Mouse (Mus musculus) MN1 (cell line): ENCODE measurements around the gene 2700049A03Rik.
A peak's percentile ranks its signal among the peaks of the same experiment; 100 is the strongest.
"Not testable (repeated sequence)": the region's sequence is repeated elsewhere in the genome, so short reads cannot be mapped to it uniquely, and the experiment has no call there.

Experiments used
- DNase-seq: peaks from one replicate; pipeline ENCODE4 v3.0.0-alpha.2; 2016; ENCODE audit warnings: low spot score

The 2700049A03Rik gene

GRCm38 (mm10) chr12:71136130-71136973 is at the start of gene 2700049A03Rik, which contains the start of gene Timm9:
Gene 2700049A03Rik (plus strand): TSS chr12:71136848.
Gene Timm9 (minus strand): TSS chr12:71136684.
- DNase-seq: peak; percentile 90

DNA sequence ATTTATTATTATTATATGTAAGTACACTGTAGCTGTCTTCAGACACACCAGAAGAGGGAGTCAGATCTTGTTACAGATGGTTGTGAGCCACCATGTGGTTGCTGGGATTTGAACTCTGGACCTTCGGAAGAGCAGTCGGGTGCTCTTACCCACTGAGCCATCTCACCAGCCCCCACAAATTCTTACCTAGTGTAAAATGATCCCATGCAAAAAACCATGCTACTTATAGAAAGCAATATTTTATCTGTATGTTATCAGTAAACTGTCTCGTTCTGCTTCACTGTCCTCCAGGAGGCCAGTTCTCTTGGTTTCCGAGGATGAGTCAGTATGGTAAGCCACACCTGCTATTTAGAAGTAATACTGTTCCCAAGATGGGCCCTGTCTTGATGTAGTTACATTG is 32.4 kb upstream of the 2700049A03Rik start:
- not testable (repeated sequence) for DNase-seq

DNA sequence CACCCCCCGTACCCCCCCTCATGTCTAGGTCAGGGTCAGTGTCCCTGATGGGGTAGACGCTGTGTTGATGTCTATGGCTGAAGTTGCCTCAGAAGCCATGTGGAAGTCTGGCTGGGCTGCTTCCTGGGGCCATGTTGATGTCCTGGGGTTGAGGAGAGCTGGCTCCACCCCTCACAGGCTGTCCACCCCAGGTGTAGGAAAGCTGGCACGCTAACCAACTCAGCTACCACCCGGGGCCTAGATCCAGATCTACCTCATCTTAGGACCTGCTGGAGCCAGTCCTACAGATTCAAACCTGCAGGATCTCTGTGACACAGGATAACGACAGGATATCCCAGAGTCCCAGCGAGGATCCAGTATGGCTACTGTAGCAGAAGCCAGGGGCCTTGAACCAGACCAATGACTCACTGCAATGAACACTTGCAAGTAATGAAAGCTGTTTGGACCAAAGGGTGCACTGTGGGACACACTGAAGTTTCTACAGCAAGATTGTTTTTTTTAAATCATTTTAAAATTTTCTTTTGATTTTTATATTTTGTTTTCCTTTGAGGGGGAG is 29.4 kb upstream of the 2700049A03Rik start:
- no peak for DNase-seq

DNA sequence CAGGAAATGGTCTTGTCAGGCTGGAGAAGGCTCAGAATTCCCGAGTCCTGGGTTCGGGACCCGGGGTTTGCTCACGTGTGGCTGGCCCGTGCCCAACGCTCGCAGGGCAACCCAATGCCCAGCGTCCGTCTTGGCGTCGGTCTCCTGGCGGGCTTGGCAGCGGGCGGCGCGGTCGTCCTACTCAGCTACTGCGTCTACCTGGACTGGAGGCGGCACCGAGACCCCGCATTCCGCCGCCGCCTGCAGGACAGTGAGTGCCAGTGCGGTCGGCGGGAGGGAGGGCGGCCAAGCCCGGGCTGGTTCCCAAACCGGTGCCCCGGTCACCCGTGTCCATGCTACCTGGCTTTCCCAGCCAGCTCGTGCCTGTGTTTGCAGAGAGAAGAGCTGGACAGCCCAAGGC is 25.3 kb upstream of the 2700049A03Rik start, which contains the start of gene Tomm20l:
Tomm20l (plus strand) TSS at position 98 of the 400 bp plus-strand sequence.
- DNase-seq: no peak

- no peak for DNase-seq
Observed at GRCm38 (mm10) chr12:71113074-71113473, 23.6 kb upstream of the 2700049A03Rik start.

DNA sequence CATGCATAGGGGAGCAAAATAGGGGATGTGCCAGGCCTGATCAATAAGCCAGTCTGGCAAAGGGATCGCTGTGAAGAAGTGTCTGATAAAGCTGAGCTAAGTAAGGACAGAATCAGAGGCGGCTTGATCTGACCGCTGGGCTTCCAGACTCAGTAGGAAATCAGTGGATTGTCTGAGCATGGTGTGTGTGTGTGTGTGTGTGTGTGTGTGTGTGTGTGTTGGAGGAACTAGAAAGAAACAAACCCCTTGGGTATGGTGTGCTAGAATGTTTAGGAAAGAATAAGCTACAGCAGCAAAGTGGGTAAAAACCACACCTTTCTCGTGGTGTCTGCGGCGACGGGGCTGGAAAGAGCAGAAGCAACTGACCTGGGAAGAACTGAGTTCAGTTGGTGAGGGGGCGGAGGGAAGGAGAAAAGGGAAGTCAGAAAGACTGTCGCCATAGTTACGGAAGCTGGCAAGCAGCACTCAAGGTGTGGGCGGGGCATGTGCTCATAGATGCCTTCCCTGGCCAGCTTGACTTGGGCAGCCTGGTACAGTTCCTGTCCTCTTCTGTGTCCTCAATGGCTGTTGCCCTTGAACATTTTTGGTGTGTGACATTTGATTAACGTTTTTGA is 22.9 kb upstream of the 2700049A03Rik start:
- peak; percentile 88 for DNase-seq

GRCm38 (mm10) chr12:71116411-71116810 is 20.2 kb upstream of the 2700049A03Rik start:
- DNase-seq: peak; percentile 20

DNA sequence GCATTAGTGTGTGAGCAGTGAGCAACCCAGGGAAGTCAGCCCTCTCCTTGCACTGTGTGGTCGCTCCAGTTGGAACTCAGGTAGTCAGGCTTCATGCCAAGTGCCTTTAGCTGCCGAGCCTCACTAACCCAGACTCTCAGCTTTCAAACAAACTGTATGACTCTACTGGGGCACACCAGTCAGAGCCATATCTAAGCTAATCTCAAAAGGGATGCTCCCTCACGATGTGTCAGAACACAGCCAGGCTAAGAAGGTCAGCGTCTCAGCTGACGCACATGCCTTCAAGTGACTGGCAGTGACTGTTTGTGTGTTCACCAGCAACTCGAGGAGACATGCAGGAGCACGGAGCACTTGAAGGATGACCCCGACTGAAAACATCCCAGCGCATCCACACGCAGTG is 13.9 kb upstream of the 2700049A03Rik start:
- no peak for DNase-seq

- no peak for DNase-seq
Observed at GRCm38 (mm10) chr12:71123286-71123685, 13.4 kb upstream of the 2700049A03Rik start.

GRCm38 (mm10) chr12:71135581-71135980 is 1.1 kb upstream of the 2700049A03Rik start:
- DNase-seq: peak; percentile 24

GRCm38 (mm10) chr12:71136974-71137491 is 385 bp downstream of the 2700049A03Rik start:
- peak; percentile 96 for DNase-seq

DNA sequence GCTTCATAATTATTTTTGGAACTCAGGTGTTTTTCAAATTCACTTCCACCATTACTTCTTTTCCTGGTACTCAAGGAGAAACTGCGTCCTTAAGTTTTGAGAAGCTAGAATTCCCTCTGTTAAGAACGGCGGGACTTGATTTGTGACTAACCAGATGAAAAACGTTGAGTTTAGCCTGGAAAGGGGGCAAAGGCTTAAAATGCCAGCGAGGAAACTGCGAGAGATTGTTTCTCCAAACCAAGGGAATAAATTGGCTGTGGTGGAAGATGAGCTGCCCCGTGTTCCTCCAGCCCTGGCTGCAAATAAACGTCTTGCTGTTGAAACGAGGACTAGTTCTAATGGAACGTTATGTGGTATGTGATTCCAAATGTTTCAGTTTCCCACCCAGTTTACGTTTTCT is 1.0 kb downstream of the 2700049A03Rik start:
- peak; percentile 29 for DNase-seq

- no peak for DNase-seq
Observed at GRCm38 (mm10) chr12:71139258-71139828, 2.7 kb downstream of the 2700049A03Rik start.

DNA sequence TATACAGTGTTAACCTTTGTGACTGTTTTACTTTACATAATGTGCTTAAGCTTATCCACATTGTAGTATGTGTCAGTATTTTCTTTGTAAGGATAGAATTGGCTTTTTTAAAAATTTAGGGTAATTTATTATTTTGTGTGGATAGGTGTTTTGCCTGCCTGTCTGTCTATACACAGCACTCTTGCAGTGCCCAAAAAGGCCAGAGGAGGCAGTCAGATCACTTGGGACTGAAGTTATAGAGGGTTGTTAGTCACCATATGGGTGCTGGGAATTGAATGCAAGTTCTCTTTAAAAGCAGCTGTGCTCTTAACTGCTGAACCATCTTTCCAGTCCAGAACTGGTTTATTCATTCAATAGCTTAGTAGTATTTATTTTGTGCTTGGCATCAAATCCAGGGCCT is 4.5 kb downstream of the 2700049A03Rik start:
- no peak for DNase-seq

DNA sequence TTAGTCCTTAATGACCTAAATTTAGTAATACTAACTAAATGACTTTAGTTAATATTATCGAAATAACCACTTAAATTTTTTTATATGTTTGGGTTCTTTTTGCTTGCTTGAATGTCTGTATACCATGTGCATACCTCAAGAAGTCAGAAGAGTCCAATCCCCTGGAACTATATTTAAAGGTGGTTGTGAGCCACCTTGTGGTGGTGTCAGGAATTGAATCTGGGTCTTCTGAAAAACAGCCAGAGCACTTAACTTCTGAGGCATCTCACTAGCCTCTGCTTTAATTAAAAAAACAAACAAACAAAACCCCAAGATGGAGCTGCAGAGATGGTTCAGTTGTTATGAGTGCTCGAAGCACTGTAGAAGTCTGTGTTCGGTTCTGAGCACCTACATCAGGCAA is 11.0 kb downstream of the 2700049A03Rik start:
- DNase-seq: peak; percentile 65

GRCm38 (mm10) chr12:71148801-71149200 is 12.2 kb downstream of the 2700049A03Rik start:
- no peak for DNase-seq

GRCm38 (mm10) chr12:71149456-71149855 is 12.8 kb downstream of the 2700049A03Rik start:
- DNase-seq: no peak

GRCm38 (mm10) chr12:71150167-71150566 is 13.5 kb downstream of the 2700049A03Rik start:
- no peak for DNase-seq

- DNase-seq: no peak
Observed at GRCm38 (mm10) chr12:71154979-71155378, 18.3 kb downstream of the 2700049A03Rik start.

DNA sequence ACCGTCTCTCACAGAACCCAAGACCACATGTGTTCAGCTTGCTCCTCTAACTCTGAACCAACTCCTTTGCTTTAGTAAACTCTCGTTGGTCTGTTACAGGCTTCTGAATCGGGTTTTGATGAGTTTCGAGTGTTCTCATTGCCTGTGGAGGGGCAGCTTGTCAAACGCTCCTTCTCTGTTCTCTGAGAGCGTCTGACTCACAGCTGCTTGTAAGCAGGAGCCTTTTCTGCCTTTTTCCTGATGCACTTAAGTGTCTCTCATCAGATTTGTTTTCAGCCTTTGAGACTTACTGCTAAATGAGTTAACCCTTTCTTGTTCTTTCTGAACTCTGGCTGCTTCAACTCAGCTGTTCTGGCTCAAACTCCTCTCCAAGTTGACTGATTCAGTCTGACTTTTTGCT is 21.3 kb downstream of the 2700049A03Rik start:
- DNase-seq: no peak

- no peak for DNase-seq
Observed at GRCm38 (mm10) chr12:71164410-71164809, 27.8 kb downstream of the 2700049A03Rik start.

GRCm38 (mm10) chr12:71169911-71170310 is 33.3 kb downstream of the 2700049A03Rik start:
- no peak for DNase-seq
